Mouse (Mus musculus) E14TG2a.4 (cell line): ENCODE data around the gene Fyn.

Source experiments
- CTCF ChIP-seq: conservative IDR thresholded peaks from 2 replicates; pipeline ENCODE4 v1.5.1; 2014; ENCODE audit warnings: low read length
- POU5F1 ChIP-seq: IDR thresholded peaks from 2 replicates; pipeline ENCODE4 v1.6.1; 2014; ENCODE audit warnings: low read length, borderline replicate concordance

GRCm38 (mm10) chr10:39512631-39513314 is 144.1 kb downstream of the Fyn start:
- TF ChIP-seq CTCF (no peak), POU5F1 (no peak)
